18 mouse cellular contexts compared by ENCODE assay signal in the genomic region with DNA sequence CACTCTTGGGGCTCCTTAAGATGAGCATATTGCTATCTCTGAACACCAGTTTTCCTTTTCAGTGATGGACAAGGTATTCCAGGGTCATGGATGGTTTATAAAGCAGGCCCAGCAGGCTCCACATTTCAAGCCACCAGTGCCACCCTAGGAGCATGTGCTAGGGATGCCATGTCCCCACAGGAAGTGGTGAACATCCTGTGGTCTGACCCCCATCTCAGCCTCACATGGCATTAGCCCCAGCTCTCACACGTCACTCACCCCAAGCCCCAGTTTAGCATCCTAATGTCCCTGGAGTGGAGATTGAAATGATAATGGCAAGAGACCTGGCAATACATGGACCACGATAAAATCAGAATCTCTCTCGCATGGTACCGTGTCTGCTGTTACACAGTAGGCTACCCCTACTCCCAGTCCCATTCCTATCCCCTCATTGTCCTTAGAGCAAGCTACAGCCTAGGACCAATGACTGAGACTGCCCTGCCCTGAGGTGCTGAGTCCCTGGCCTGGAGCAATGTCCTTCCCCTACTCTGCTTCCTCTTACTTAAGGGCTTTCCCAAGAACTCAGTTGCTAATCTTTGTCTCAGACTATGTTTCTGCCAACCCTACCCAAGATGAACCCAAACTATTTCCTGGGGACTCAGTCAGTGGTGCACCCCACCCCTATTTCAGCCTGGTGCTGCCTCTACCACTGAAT. TPM values are rescaled to one million over a fixed set of nuclear protein-coding genes. Genes with fewer than 3 reads are reported as not detected.
A peak's percentile ranks its signal among the peaks of the same experiment; 100 is the strongest.
DNase-seq lines count a peak whose midpoint lies in the region; ATAC-seq and TF ChIP-seq lines count a peak whose summit lies in the region.
"Had no signal": no experiment of that assay in that cellular context is flagged by ENCODE, and none has a peak within 500 bp of the region (broad histone marks: within the 10 kb centered on the region; RNA-seq: fewer than 3 reads in every experiment).

No protein-coding gene starts in this region.

- no peak overlapping the region for H3K27ac ChIP-seq in intestine, embryonic 16.5 days (ENCODE audit: low read length)
- no peak overlapping the region for H3K27ac ChIP-seq in intestine, postnatal 0 days (ENCODE audit: low read depth, low read length)
- peak overlapping the region; percentile 86 for H3K27ac ChIP-seq in liver, embryonic 13.5 days
- H3K27ac ChIP-seq in kidney, embryonic 15.5 days, result no peak overlapping the region
- H3K27ac ChIP-seq: heart, embryonic 13.5 days; hindbrain, embryonic 14.5 days; layer of hippocampus, adult 2 months; stomach, embryonic 15.5 days had no signal

- no peak overlapping the region for H3K4me2 ChIP-seq in intestine, embryonic 16.5 days (ENCODE audit: low read depth, low read length)
- no peak overlapping the region for H3K4me2 ChIP-seq in intestine, postnatal 0 days (replicated peaks; ENCODE audit: low read depth)
- peak overlapping the region; percentile 60 for H3K4me2 ChIP-seq in liver, embryonic 13.5 days
- no peak overlapping the region for H3K4me2 ChIP-seq in kidney, embryonic 15.5 days
- H3K4me2 ChIP-seq: heart, embryonic 13.5 days; hindbrain, embryonic 14.5 days; stomach, embryonic 15.5 days had no signal

- H3K36me3 ChIP-seq in intestine, embryonic 16.5 days (ENCODE audit: control insufficient read depth, insufficient read depth, low read length), result no peaks in the 10 kb centered on the region
- H3K36me3 ChIP-seq in intestine, postnatal 0 days (ENCODE audit: control insufficient read depth, insufficient read depth), result no peaks in the 10 kb centered on the region
- no peaks in the 10 kb centered on the region for H3K36me3 ChIP-seq in liver, embryonic 13.5 days
- no peaks in the 10 kb centered on the region for H3K36me3 ChIP-seq in splenic B cell, adult 2 months (ENCODE audit: control insufficient read depth, insufficient read depth, low read length, poor library complexity, severe bottlenecking)
- H3K36me3 ChIP-seq in kidney, embryonic 15.5 days, result no peaks in the 10 kb centered on the region
- H3K36me3 ChIP-seq: heart, embryonic 13.5 days; stomach, embryonic 15.5 days had no signal

- H3K9ac ChIP-seq in intestine, embryonic 16.5 days (ENCODE audit: low read depth, low read length), result no peak overlapping the region
- no peak overlapping the region for H3K9ac ChIP-seq in intestine, postnatal 0 days (ENCODE audit: low read depth, low read length)
- peak overlapping the region; percentile 67 for H3K9ac ChIP-seq in liver, embryonic 13.5 days
- H3K9ac ChIP-seq in kidney, embryonic 15.5 days, result no peak overlapping the region
- H3K9ac ChIP-seq: forebrain, postnatal 0 days; stomach, embryonic 15.5 days had no signal

- H3K4me3 ChIP-seq in intestine, embryonic 16.5 days (ENCODE audit: low read length), result no peak overlapping the region
- no peak overlapping the region for H3K4me3 ChIP-seq in intestine, postnatal 0 days (ENCODE audit: low read depth, low read length)
- 0 out of 2 replicates have a peak overlapping the region, but pooled peaks have one; percentile 2 for H3K4me3 ChIP-seq in liver, embryonic 13.5 days (replicated peaks)
- H3K4me3 ChIP-seq in kidney, embryonic 15.5 days (replicated peaks), result no peak overlapping the region
- H3K4me3 ChIP-seq: heart, embryonic 13.5 days; layer of hippocampus, adult 2 months; stomach, embryonic 15.5 days had no signal

- no peaks in the 10 kb centered on the region for H3K9me3 ChIP-seq in intestine, embryonic 16.5 days (ENCODE audit: control insufficient read depth, low read length)
- no peaks in the 10 kb centered on the region for H3K9me3 ChIP-seq in intestine, postnatal 0 days (ENCODE audit: control insufficient read depth)
- H3K9me3 ChIP-seq in liver, embryonic 13.5 days (replicated peaks), result no peaks in the 10 kb centered on the region
- no peaks in the 10 kb centered on the region for H3K9me3 ChIP-seq in kidney, embryonic 15.5 days (replicated peaks)
- H3K9me3 ChIP-seq: heart, embryonic 13.5 days; stomach, embryonic 15.5 days had no signal

- ATAC-seq in intestine, embryonic 16.5 days, result 0 out of 2 replicates have a peak, but pooled peaks have one; percentile 10
- no peak for ATAC-seq in intestine, postnatal 0 days
- ATAC-seq in liver, embryonic 13.5 days (ENCODE audit: low read depth), result no peak
- ATAC-seq in kidney, embryonic 15.5 days (replicated peaks; ENCODE audit: low FRiP score), result no peak

- no peaks in the 10 kb centered on the region for H3K27me3 ChIP-seq in intestine, embryonic 16.5 days (replicated peaks; ENCODE audit: control insufficient read depth, insufficient read depth, low read length)
- H3K27me3 ChIP-seq in intestine, postnatal 0 days (replicated peaks; ENCODE audit: control insufficient read depth, insufficient read depth, low read length), result no peaks in the 10 kb centered on the region
- H3K27me3 ChIP-seq in liver, embryonic 13.5 days, result no peaks in the 10 kb centered on the region
- H3K27me3 ChIP-seq in splenic B cell, adult 2 months (ENCODE audit: control insufficient read depth, insufficient read depth, low read length, poor library complexity, severe bottlenecking), result no peaks in the 10 kb centered on the region
- peaks cover 74% of the 10 kb centered on the region for H3K27me3 ChIP-seq in kidney, embryonic 15.5 days
- H3K27me3 ChIP-seq: stomach, embryonic 15.5 days had no signal

- DNase-seq in c-Kit-positive CD71-positive TER-119-negative erythroid progenitor cells, embryonic 14.5 days (ENCODE audit: low read depth), result peak; percentile 10
- DNase-seq in liver, embryonic 13.5 days, result no peak
- DNase-seq in splenic B cell, adult 2 months (ENCODE audit: low read depth, low spot score), result peak; percentile 38
- no peak for DNase-seq in yolk sac, embryonic 10.5 days (ENCODE audit: low spot score)
- DNase-seq in frontal cortex, postnatal 36 days (ENCODE audit: low spot score in 2 of 2), result no peak
- DNase-seq: cerebellum, adult 18-20 months; forebrain, postnatal 0 days; gastrocnemius, postnatal 25 days; kidney, adult 8-10 months; lung, adult 2 months; right cerebral cortex, postnatal 25 days had no signal

- 85% methylated on average over 4 of the region's 4 CpGs for WGBS in intestine, embryonic 16.5 days
- WGBS in intestine, postnatal 0 days, result 95% methylated on average over 4 of the region's 4 CpGs
- WGBS in liver, embryonic 13.5 days (ENCODE audit: insufficient replicate concordance), result 53% methylated on average over 4 of the region's 4 CpGs
- 71% methylated on average over 4 of the region's 4 CpGs for WGBS in kidney, embryonic 15.5 days

- no peak for TF ChIP-seq CTCF in intestine, postnatal 0 days (IDR thresholded peaks at IDR 0.05; ENCODE audit: low read depth)

- H3K4me1 ChIP-seq in intestine, embryonic 16.5 days (ENCODE audit: control insufficient read depth, insufficient read depth, low read length), result peaks cover 25% of the 10 kb centered on the region
- H3K4me1 ChIP-seq in intestine, postnatal 0 days (replicated peaks; ENCODE audit: control insufficient read depth, insufficient read depth, low read length), result no peaks in the 10 kb centered on the region
- peaks cover 83% of the 10 kb centered on the region for H3K4me1 ChIP-seq in liver, embryonic 13.5 days (replicated peaks)
- peaks cover 82% of the 10 kb centered on the region for H3K4me1 ChIP-seq in kidney, embryonic 15.5 days

RNA-seq across cellular contexts. Expression of a gene that starts 10.7 kb away (rescaled TPM):
- 1.6 and 1.9 TPM in 2 replicates for polyA plus RNA-seq in intestine, embryonic 16.5 days (2015; fragmentation: Nextera tagmentation; extraction: Ambion mirVana)
- 0.75 and 0.82 TPM in 2 replicates for polyA plus RNA-seq in intestine, postnatal 0 days (2015; fragmentation: Nextera tagmentation; extraction: Ambion mirVana)
- polyA plus RNA-seq in liver, embryonic 13.5 days (2015; fragmentation: Nextera tagmentation; extraction: Ambion mirVana), result 0.14 and 0.17 TPM in 2 replicates
- polyA plus RNA-seq in kidney, embryonic 15.5 days (2015; fragmentation: Nextera tagmentation; extraction: Ambion mirVana), result 4.4 and 5.0 TPM in 2 replicates

RNA-seq across cellular contexts. Expression of a gene that starts 59.6 kb away (rescaled TPM):
- 11.6 and 13.1 TPM in 2 replicates for polyA plus RNA-seq in intestine, embryonic 16.5 days (2015; fragmentation: Nextera tagmentation; extraction: Ambion mirVana)
- 14.4 and 15.1 TPM in 2 replicates for polyA plus RNA-seq in intestine, postnatal 0 days (2015; fragmentation: Nextera tagmentation; extraction: Ambion mirVana)
- polyA plus RNA-seq in liver, embryonic 13.5 days (2015; fragmentation: Nextera tagmentation; extraction: Ambion mirVana), result 3.0 and 3.8 TPM in 2 replicates
- 13.9 and 14.8 TPM in 2 replicates for polyA plus RNA-seq in kidney, embryonic 15.5 days (2015; fragmentation: Nextera tagmentation; extraction: Ambion mirVana)

Comparison
In these comparisons a context has a peak if more than half of its experiments do, and no peak if none do; other contexts are left out.
1. DNase-seq: peak in c-Kit-positive CD71-positive TER-119-negative erythroid progenitor cells, embryonic 14.5 days (single experiment) and splenic B cell, adult 2 months (single experiment); none in liver, embryonic 13.5 days (single experiment), yolk sac, embryonic 10.5 days (single experiment) and frontal cortex, postnatal 36 days (0 of 2).